Mouse (Mus musculus) splenic B cell, adult 2 months (primary cell): ENCODE data around the gene Tmem44.

Source experiments
- DNase-seq: peaks from one replicate; pipeline ENCODE4 v3.0.0-alpha.2; 2011; ENCODE audit warnings: low read depth, low spot score
- H3K27me3 ChIP-seq: 2 replicates; pipeline ENCODE4 v1.6.1; 2012; ENCODE audit warnings: mild to moderate bottlenecking, low read length, moderate library complexity, mixed read lengths; ENCODE audit not compliant: control insufficient read depth, poor library complexity, insufficient read depth, severe bottlenecking
- H3K36me3 ChIP-seq: 2 replicates; pipeline ENCODE4 v1.6.1; 2012; ENCODE audit warnings: mild to moderate bottlenecking, low read length, moderate library complexity, mixed read lengths; ENCODE audit not compliant: control insufficient read depth, poor library complexity, insufficient read depth, severe bottlenecking

Tmem44 gene

GRCm38 (mm10) chr16:30571378-30571777 lies 20.7 kb upstream of the Tmem44 start:
- DNase-seq: no peak
- no peaks in the 10 kb centered on the region for H3K27me3 ChIP-seq
- peaks cover 24% of the 10 kb centered on the region for H3K36me3 ChIP-seq

GRCm38 (mm10) chr16:30570173-30570572 lies 19.5 kb upstream of the Tmem44 start:
- peaks cover 26% of the 10 kb centered on the region for H3K36me3 ChIP-seq
- peak; percentile 10 for DNase-seq

GRCm38 (mm10) chr16:30565631-30566030 lies 15.0 kb upstream of the Tmem44 start:
- Histone ChIP-seq H3K36me3 (peaks cover 33% of the 10 kb centered on the region), H3K27me3 (no peaks in the 10 kb centered on the region)
- no peak for DNase-seq

More at GRCm38 (mm10) chr16:30570173-30570572, 19.5 kb upstream of the Tmem44 start:
- no peaks in the 10 kb centered on the region for H3K27me3 ChIP-seq

GRCm38 (mm10) chr16:30560601-30561000 lies 10.0 kb upstream of the Tmem44 start:
- Histone ChIP-seq H3K36me3 (peaks cover 26% of the 10 kb centered on the region), H3K27me3 (no peaks in the 10 kb centered on the region)
- no peak for DNase-seq

DNA sequence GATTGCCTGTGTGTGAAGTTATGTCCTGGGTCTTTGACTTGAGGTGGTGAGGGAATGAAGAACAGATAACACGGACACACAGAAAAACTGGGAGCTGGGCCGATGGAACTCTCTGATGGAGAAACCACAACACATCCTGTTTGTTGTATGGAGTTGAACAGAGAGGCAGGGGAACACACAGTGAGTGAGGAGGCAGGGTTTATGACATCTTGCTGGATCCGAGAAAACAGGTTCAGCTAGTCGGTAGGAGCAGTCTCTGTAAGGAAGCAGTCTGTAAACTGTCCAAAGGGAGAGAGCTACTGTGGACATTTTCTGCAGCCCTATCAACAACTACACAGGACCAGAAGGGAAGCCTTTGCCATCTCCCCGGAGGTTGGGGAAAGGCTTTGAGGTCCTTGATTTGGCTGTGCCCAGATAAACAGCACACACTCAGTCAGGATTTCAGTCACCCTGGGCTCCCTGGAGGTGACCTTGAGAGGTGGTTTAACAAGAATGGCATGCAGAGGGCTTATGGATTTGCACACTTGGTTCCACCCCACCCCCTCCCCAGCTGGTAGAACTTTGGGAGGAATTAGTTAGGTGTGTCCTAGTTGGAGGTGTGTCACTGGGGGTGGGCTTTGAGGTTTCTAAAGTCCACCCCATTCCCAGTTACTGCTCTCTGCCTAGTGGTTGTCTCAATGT lies 8.8 kb upstream of the Tmem44 start:
- Histone ChIP-seq H3K27me3 (no peaks in the 10 kb centered on the region), H3K36me3 (peaks cover 20% of the 10 kb centered on the region)
- DNase-seq: no peak

GRCm38 (mm10) chr16:30554109-30554508 lies 3.5 kb upstream of the Tmem44 start:
- H3K36me3 ChIP-seq: peaks cover 1% of the 10 kb centered on the region; the same call in 1 of the 2 replicates
- DNase-seq: no peak
- H3K27me3 ChIP-seq: no peaks in the 10 kb centered on the region; the same call in 1 of the 2 replicates

GRCm38 (mm10) chr16:30552621-30553338 lies 2.1 kb upstream of the Tmem44 start:
- no peaks in the 10 kb centered on the region; the same call in 1 of the 2 replicates for H3K27me3 ChIP-seq
- no peak for DNase-seq
- H3K36me3 ChIP-seq: peaks cover 1% of the 10 kb centered on the region; the same call in 1 of the 2 replicates

DNA sequence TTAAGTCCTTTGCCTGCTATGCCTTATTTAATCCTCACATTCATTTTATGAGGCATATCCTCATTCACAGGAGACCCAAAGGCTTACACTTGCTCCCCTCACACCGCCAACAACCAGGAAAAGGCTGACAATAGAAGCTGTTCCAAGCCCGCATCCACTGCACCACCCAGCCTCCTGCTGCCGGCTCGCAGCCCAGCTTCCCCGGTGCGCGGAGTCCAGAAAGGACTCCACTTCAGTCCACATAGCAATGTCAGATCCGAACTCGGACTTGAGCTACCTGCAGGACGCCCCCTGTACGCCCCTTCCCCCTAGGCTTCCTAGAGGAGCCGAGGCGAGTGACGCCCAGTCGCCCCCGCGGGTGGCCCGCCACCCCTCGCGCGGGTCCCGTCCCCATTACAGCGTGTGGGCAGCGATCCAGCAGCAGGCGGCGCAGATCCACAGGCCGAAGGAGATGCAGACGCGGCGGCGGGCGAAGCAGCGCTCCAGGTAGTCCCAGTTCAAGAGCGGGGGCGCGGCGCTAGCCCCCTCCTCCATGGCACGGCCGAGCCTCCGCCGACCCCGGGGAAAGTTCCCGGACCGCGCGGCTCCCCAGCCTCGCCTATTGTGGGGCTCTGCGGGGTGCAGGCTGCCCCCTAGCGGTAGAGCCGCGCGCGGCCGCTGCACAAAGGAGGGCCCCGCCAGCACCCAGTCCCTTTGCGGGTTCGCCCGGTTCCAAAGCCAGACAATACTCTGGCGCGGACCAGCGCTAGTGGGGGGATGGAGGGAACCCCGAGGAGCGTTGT lies 485 bp downstream of the Tmem44 start:
- peak; percentile 77 for DNase-seq
- Histone ChIP-seq H3K27me3 (no peaks in the 10 kb centered on the region; the same call in 1 of the 2 replicates), H3K36me3 (no peaks in the 10 kb centered on the region)

DNA sequence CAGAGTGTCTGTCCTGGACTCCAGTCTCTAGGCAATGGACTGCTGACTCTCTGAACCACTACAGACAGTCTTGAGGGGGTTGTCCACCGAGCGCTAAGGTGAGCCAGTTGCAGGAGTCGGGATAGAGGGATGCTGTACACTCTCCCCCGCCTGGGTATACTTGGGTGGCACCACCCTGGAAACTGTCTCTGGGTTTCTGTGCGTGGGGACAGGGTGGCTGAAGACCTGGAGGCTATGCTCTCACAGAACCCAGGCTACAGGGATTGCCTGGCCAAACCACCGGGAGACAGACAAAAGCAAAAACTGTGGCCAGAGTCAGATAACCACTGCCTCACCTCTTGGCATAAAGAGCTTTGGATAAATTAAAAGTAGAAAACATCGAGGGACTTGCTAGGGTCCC lies 1.1 kb downstream of the Tmem44 start:
- no peaks in the 10 kb centered on the region for H3K36me3 ChIP-seq
- no peak for DNase-seq

GRCm38 (mm10) chr16:30548291-30548690 lies 2.4 kb downstream of the Tmem44 start:
- no peak for DNase-seq
- no peaks in the 10 kb centered on the region for H3K36me3 ChIP-seq
- H3K27me3 ChIP-seq: no peaks in the 10 kb centered on the region; the same call in 1 of the 2 replicates

More for the DNA sequence above, 1.1 kb downstream of the Tmem44 start:
- H3K27me3 ChIP-seq: no peaks in the 10 kb centered on the region; the same call in 1 of the 2 replicates

DNA sequence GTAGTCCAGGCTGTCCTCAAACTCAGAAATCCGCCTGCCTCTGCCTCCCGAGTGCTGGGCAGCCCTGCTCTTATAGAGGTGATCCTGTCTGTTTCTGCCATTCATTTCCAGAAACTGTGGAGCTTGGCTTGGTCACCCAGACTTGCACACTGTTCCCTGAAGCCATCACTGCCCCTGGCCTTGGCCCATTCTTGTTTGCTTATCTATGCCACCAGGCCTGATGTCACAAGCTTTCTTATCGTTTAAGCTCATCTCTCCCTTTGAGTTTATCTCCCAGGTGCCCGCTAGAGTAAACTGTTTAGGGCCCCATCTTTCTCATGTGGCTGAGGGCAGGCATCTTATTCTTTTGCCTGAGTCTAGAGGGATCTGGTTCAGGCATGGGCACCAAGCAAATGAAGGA lies 5.9 kb downstream of the Tmem44 start:
- Histone ChIP-seq H3K36me3 (no peaks in the 10 kb centered on the region), H3K27me3 (no peaks in the 10 kb centered on the region)
- no peak for DNase-seq

GRCm38 (mm10) chr16:30543386-30543785 lies 7.3 kb downstream of the Tmem44 start:
- no peak for DNase-seq
- no peaks in the 10 kb centered on the region for H3K27me3 ChIP-seq
- no peaks in the 10 kb centered on the region for H3K36me3 ChIP-seq

GRCm38 (mm10) chr16:30542826-30543225 lies 7.8 kb downstream of the Tmem44 start:
- Histone ChIP-seq H3K27me3 (no peaks in the 10 kb centered on the region), H3K36me3 (no peaks in the 10 kb centered on the region)
- no peak for DNase-seq

GRCm38 (mm10) chr16:30540107-30541001 lies 10.3 kb downstream of the Tmem44 start:
- no peak for DNase-seq
- Histone ChIP-seq H3K27me3 (no peaks in the 10 kb centered on the region), H3K36me3 (no peaks in the 10 kb centered on the region)
